Mouse (Mus musculus) ES-E14 (cell line): ENCODE measurements around the gene Sh2d4b.

Source experiments
- CHD2 ChIP-seq: IDR thresholded peaks from 2 replicates; pipeline ENCODE4 v1.6.1; 2014; ENCODE audit warnings: mild to moderate bottlenecking, low read depth, low read length, inconsistent platforms
- HCFC1 ChIP-seq: IDR thresholded peaks from 2 replicates; pipeline ENCODE4 v1.6.1; 2012; ENCODE audit warnings: low read length, inconsistent platforms, borderline replicate concordance; ENCODE audit not compliant: insufficient read depth
- ZC3H11A ChIP-seq: IDR thresholded peaks from 2 replicates; pipeline ENCODE4 v1.6.1; 2012; ENCODE audit warnings: low read depth, mild to moderate bottlenecking, inconsistent platforms, low read length, borderline replicate concordance

- TF ChIP-seq HCFC1 (no peak), CHD2 (no peak), ZC3H11A (no peak)
Measured at GRCm38 (mm10) chr14:40900267-40900666, 7.2 kb upstream of the Sh2d4b start.
